Mouse (Mus musculus) C2C12 (cell line): ENCODE results near the gene D8Ertd738e. TPM values are rescaled to one million over a fixed set of nuclear protein-coding genes. Genes with fewer than 3 reads are reported as not detected.

Experiments
- H3K27me3 ChIP-seq: one replicate; pipeline ENCODE4 v1.6.1; 2011; ENCODE audit not compliant: control insufficient read depth, insufficient read depth, insufficient read length
- H3K36me3 ChIP-seq: one replicate; pipeline ENCODE4 v1.6.1; 2011; ENCODE audit not compliant: control insufficient read depth, insufficient read depth
- H3K4me3 ChIP-seq: one replicate; pipeline ENCODE4 v1.5.1; 2011; ENCODE audit warnings: mild to moderate bottlenecking, control low read depth; ENCODE audit not compliant: poor library complexity, insufficient read depth, severe bottlenecking
- H3K79me2 ChIP-seq: one replicate; pipeline ENCODE4 v1.6.1; 2011; ENCODE audit not compliant: control insufficient read depth, insufficient read depth
- H3K79me3 ChIP-seq: one replicate; pipeline ENCODE4 v1.6.1; 2011; ENCODE audit warnings: low read depth, control low read depth
- H3ac ChIP-seq: one replicate; pipeline ENCODE3; 2011; ENCODE audit warnings: low read depth; ENCODE audit not compliant: control insufficient read depth, insufficient read length
- CEBPB ChIP-seq: IDR thresholded peaks from one replicate; pipeline ENCODE4 v1.6.1; 2011; ENCODE audit warnings: low read depth, mild to moderate bottlenecking, control low read depth, moderate library complexity
- CTCF ChIP-seq: IDR thresholded peaks from one replicate; pipeline ENCODE4 v1.5.1; 2011; ENCODE audit not compliant: control insufficient read depth, insufficient read depth, insufficient read length
- FOSL1 ChIP-seq: IDR thresholded peaks from one replicate; pipeline ENCODE4 v1.8.0; 2011; ENCODE audit warnings: mild to moderate bottlenecking, low read length; ENCODE audit not compliant: poor library complexity, insufficient read depth, severe bottlenecking
- MAX ChIP-seq: IDR thresholded peaks from one replicate; pipeline ENCODE4 v1.6.1; 2011; ENCODE audit warnings: mild to moderate bottlenecking, control low read depth
- MYOD1 ChIP-seq: IDR thresholded peaks from one replicate; pipeline ENCODE4 v1.6.1; 2011; ENCODE audit warnings: low read depth; ENCODE audit not compliant: control insufficient read depth, insufficient read length
- MYOG ChIP-seq: IDR thresholded peaks from one replicate; pipeline ENCODE4 v1.6.1; 2011; ENCODE audit not compliant: control insufficient read depth, insufficient read length; ENCODE audit errors: extremely low read depth
- USF1 ChIP-seq: IDR thresholded peaks from one replicate; pipeline ENCODE4 v1.6.1; 2011; ENCODE audit warnings: low read depth, mild to moderate bottlenecking, control low read depth, moderate library complexity
- polyA plus RNA-seq: library from polyadenylated mRNA; unstranded; fragments of >200 nt; fragmentation: generic; extraction: Trizol; gene quantifications from one replicate; pipeline ENCODE4 v1.2.1, GENCODE M21; 2012; ENCODE audit warnings: missing spikeins

Gene D8Ertd738e
- polyA plus RNA-seq, 1 experiment, result 281 TPM

DNA sequence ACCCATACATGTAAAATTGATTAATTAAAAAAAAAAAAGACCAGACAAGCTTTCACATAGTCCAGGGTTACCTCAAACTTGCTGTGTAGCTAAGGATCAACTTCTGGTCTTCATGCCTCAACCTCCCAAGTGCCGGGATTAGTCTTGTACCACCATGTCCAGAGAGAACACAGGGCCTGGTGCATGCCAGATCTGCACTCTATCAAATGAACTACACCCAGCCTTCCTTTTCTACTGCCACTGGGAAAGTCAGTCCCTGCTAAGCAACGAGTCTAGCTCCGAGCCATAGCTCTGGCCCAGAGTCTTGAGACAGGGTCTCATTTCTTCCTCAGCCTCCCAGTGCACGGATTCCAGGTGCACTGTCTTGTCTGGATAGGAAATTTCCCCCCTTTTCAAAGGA, 36.2 kb downstream of the D8Ertd738e start:
- TF ChIP-seq CTCF (no peak), MYOG (no peak), MYOD1 (no peak), USF1 (no peak), MAX (no peak), CEBPB (no peak), FOSL1 (no peak)
- H3ac ChIP-seq, result no peak overlapping the region
- H3K79me3 ChIP-seq, result peaks cover 4% of the 10 kb centered on the region
- no peak overlapping the region for H3K4me3 ChIP-seq
- peaks cover 47% of the 10 kb centered on the region for H3K36me3 ChIP-seq
- H3K79me2 ChIP-seq, result peaks cover 11% of the 10 kb centered on the region
- no peaks in the 10 kb centered on the region for H3K27me3 ChIP-seq

GRCm38 (mm10) chr8:84211881-84212563, 37.5 kb downstream of the D8Ertd738e start:
- Histone ChIP-seq H3K79me2 (peaks cover 23% of the 10 kb centered on the region), H3ac (no peak overlapping the region), H3K4me3 (no peak overlapping the region), H3K79me3 (peaks cover 15% of the 10 kb centered on the region), H3K27me3 (no peaks in the 10 kb centered on the region), H3K36me3 (peaks cover 59% of the 10 kb centered on the region)
- TF ChIP-seq CTCF, result no peak
- TF ChIP-seq MYOG, result no peak
- no peak for TF ChIP-seq MAX
- no peak for TF ChIP-seq FOSL1
- no peak for TF ChIP-seq USF1
- TF ChIP-seq CEBPB, result no peak
- TF ChIP-seq MYOD1, result no peak

DNA sequence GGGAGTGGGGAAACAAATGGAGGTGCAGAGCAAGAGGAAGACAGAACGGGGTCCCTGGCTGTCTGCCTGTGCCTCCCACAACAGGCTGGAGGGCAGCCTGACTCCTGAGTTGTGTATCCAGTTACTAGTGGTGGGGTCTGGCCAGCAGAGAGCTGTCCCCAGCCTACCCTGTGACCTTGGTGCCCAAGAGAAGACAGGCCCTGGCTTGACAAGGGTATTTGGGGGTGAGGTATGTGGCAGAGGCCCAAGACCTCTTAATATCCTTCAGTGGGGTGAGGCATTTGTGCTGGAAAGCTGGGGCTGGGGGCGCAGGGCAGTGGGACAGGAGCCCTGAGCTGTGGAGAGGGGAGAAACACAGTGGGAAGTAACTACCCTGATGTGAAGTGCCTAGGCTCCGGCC, 38.3 kb downstream of the D8Ertd738e start:
- Histone ChIP-seq H3ac (peak overlapping the region; percentile 46), H3K4me3 (no peak overlapping the region), H3K36me3 (peaks cover 63% of the 10 kb centered on the region), H3K79me2 (peaks cover 32% of the 10 kb centered on the region), H3K79me3 (peaks cover 21% of the 10 kb centered on the region), H3K27me3 (no peaks in the 10 kb centered on the region)
- TF ChIP-seq MYOD1 (no peak), MYOG (no peak), MAX (no peak), CTCF (no peak), FOSL1 (no peak), CEBPB (no peak), USF1 (no peak)

- Histone ChIP-seq H3K4me3 (no peak overlapping the region), H3ac (no peak overlapping the region), H3K79me2 (peaks cover 41% of the 10 kb centered on the region), H3K79me3 (peaks cover 31% of the 10 kb centered on the region), H3K36me3 (peaks cover 68% of the 10 kb centered on the region), H3K27me3 (no peaks in the 10 kb centered on the region)
- TF ChIP-seq MYOD1, result peak; percentile 54
- TF ChIP-seq CTCF, result peak; percentile 25
- TF ChIP-seq USF1, result no peak
Measured at GRCm38 (mm10) chr8:84210167-84210791, 39.2 kb downstream of the D8Ertd738e start.

- Histone ChIP-seq H3K36me3 (peaks cover 79% of the 10 kb centered on the region), H3K79me3 (peaks cover 47% of the 10 kb centered on the region), H3ac (no peak overlapping the region), H3K27me3 (no peaks in the 10 kb centered on the region), H3K79me2 (peaks cover 57% of the 10 kb centered on the region), H3K4me3 (no peak overlapping the region)
- no peak for TF ChIP-seq FOSL1
- no peak for TF ChIP-seq MYOG
- no peak for TF ChIP-seq MAX
- TF ChIP-seq USF1, result no peak
- no peak for TF ChIP-seq MYOD1
- no peak for TF ChIP-seq CEBPB
- no peak for TF ChIP-seq CTCF
Measured at GRCm38 (mm10) chr8:84208381-84209380, 40.8 kb downstream of the D8Ertd738e start.
